Mouse (Mus musculus) kidney, postnatal 36 days (tissue): ENCODE data around the gene Ralgps2.

Experiments used
- DNase-seq, 2 experiments: peaks; one replicate each; pipeline ENCODE4 v3.0.0; 2021 to 2022; ENCODE audit warnings: mixed read lengths in 2 of 2

The Ralgps2 gene

GRCm38 (mm10) chr1:156954216-156954615 lies 14.8 kb upstream of the Ralgps2 start:
- no peak for DNase-seq

- DNase-seq, result no peak
These were observed 10.9 kb upstream of the Ralgps2 start for GRCm38 (mm10) chr1:156950354-156950753.

- DNase-seq, result peak; percentile 24 to 35
These were observed 1.2 kb upstream of the Ralgps2 start for GRCm38 (mm10) chr1:156940584-156940983.

GRCm38 (mm10) chr1:156940142-156940522 lies 706 bp upstream of the Ralgps2 start:
- no peak for DNase-seq

GRCm38 (mm10) chr1:156938705-156939242 lies 652 bp downstream of the Ralgps2 start:
- peak; percentile 64 to 82 for DNase-seq

- no peak for DNase-seq
These were observed 2.0 kb downstream of the Ralgps2 start for GRCm38 (mm10) chr1:156937436-156937835.

- no peak for DNase-seq
These were observed 5.7 kb downstream of the Ralgps2 start for GRCm38 (mm10) chr1:156933712-156934111.

GRCm38 (mm10) chr1:156932036-156932774 lies 7.2 kb downstream of the Ralgps2 start:
- DNase-seq, result no peak

GRCm38 (mm10) chr1:156931106-156931870 lies 8.1 kb downstream of the Ralgps2 start:
- DNase-seq, result peak in 1 of 2 experiments; percentile 23

- DNase-seq, result no peak
These were observed 9.2 kb downstream of the Ralgps2 start for GRCm38 (mm10) chr1:156930263-156930662.

GRCm38 (mm10) chr1:156928255-156928654 lies 11.2 kb downstream of the Ralgps2 start:
- DNase-seq, result no peak

- DNase-seq, result no peak
These were observed 15.9 kb downstream of the Ralgps2 start for GRCm38 (mm10) chr1:156923511-156923910.

GRCm38 (mm10) chr1:156922921-156923320 lies 16.5 kb downstream of the Ralgps2 start:
- no peak for DNase-seq

- DNase-seq, result peak in 1 of 2 experiments; percentile 27
These were observed 18.0 kb downstream of the Ralgps2 start for GRCm38 (mm10) chr1:156921290-156921994.

GRCm38 (mm10) chr1:156917460-156917859 lies 22.0 kb downstream of the Ralgps2 start:
- peak; percentile 31 to 75 for DNase-seq

GRCm38 (mm10) chr1:156916361-156916760 lies 23.1 kb downstream of the Ralgps2 start:
- DNase-seq, result peak; percentile 35 to 53

GRCm38 (mm10) chr1:156914942-156915341 lies 24.5 kb downstream of the Ralgps2 start:
- no peak for DNase-seq

GRCm38 (mm10) chr1:156913190-156913589 lies 26.2 kb downstream of the Ralgps2 start:
- DNase-seq, result no peak

GRCm38 (mm10) chr1:156910948-156911347 lies 28.5 kb downstream of the Ralgps2 start:
- peak; percentile 19 to 37 for DNase-seq

- no peak for DNase-seq
These were observed 29.6 kb downstream of the Ralgps2 start for GRCm38 (mm10) chr1:156909866-156910265.

GRCm38 (mm10) chr1:156909265-156909664 lies 30.2 kb downstream of the Ralgps2 start:
- DNase-seq, result no peak

- DNase-seq, result no peak
These were observed 33.8 kb downstream of the Ralgps2 start for GRCm38 (mm10) chr1:156905660-156906059.

- DNase-seq, result no peak
These were observed 35.5 kb downstream of the Ralgps2 start for GRCm38 (mm10) chr1:156903899-156904298.
